Mouse (Mus musculus) lung, embryonic 15.5 days (tissue): ENCODE measurements around the gene Clic1. TPM values are rescaled to one million over a fixed set of nuclear protein-coding genes. Genes with fewer than 3 reads are reported as not detected.
A peak's percentile ranks its signal among the peaks of the same experiment; 100 is the strongest.
"Not testable (repeated sequence)": the region's sequence is repeated elsewhere in the genome, so short reads cannot be mapped to it uniquely, and the experiment has no call there.

Source experiments
- ATAC-seq: fragments of 200-750 bp; cut with Nextera tagmentation; 2 replicates; pipeline ENCODE4 v1.8.0; 2017; ENCODE audit warnings: moderate number of reproducible peaks, borderline replicate concordance; ENCODE audit not compliant: low FRiP score, low TSS enrichment; ENCODE audit errors: extremely low read depth
- H3K27ac ChIP-seq: fragments of 300-500 bp; sonication (generic); 2 replicates; pipeline ENCODE4 v1.5.1; 2015; ENCODE audit warnings: moderate library complexity, mild to moderate bottlenecking, inconsistent platforms
- H3K27me3 ChIP-seq: fragments of 300-500 bp; sonication (generic); 2 replicates; pipeline ENCODE4 v1.6.1; 2015; ENCODE audit warnings: inconsistent platforms
- H3K36me3 ChIP-seq: fragments of 300-500 bp; sonication (generic); 2 replicates; pipeline ENCODE4 v1.6.1; 2015; ENCODE audit warnings: inconsistent platforms
- H3K4me1 ChIP-seq: fragments of 300-500 bp; sonication (generic); 2 replicates; pipeline ENCODE4 v1.6.1; 2015; ENCODE audit warnings: inconsistent platforms
- H3K4me2 ChIP-seq: fragments of 300-500 bp; sonication (generic); 2 replicates; pipeline ENCODE4 v1.6.1; 2015; ENCODE audit warnings: inconsistent platforms, mild to moderate bottlenecking, moderate library complexity
- H3K4me3 ChIP-seq: fragments of 300-500 bp; sonication (generic); 2 replicates; pipeline ENCODE4 v1.5.1; 2015; ENCODE audit warnings: mild to moderate bottlenecking, inconsistent platforms
- H3K9ac ChIP-seq: fragments of 300-500 bp; sonication (generic); 2 replicates; pipeline ENCODE4 v1.6.1; 2015; ENCODE audit warnings: inconsistent platforms
- H3K9me3 ChIP-seq: fragments of 300-500 bp; sonication (generic); 2 replicates; pipeline ENCODE4 v1.6.1; 2016; ENCODE audit warnings: inconsistent platforms
- WGBS: fragments of 180-500 bp; shearing (Covaris S2); methylation state at CpG from one replicate; pipeline ENCODE4 v1.1.7; 2015; 5-methylcytosine and 5-hydroxymethylcytosine counted together
- polyA plus RNA-seq: library from polyadenylated mRNA; unstranded; fragments of >200 nt; fragmentation: Nextera tagmentation; extraction: Ambion mirVana; gene quantifications from 2 replicates; pipeline ENCODE4 v1.2.1, GENCODE M21; 2015

Clic1 gene
- polyA plus RNA-seq, result 283 and 300 TPM in 2 replicates

GRCm38 (mm10) chr17:35049561-35050016, at the start of gene Clic1:
TSS of gene Clic1 (plus strand) at chr17:35049966.
- Histone ChIP-seq H3K4me1 (peaks cover 59% of the 10 kb centered on the region), H3K36me3 (peaks cover 23% of the 10 kb centered on the region), H3K4me3 (peak within 1 kb of the TSS; percentile 71), H3K9me3 (no peaks in the 10 kb centered on the region), H3K27ac (peak within 1 kb of the TSS; percentile 99), H3K4me2 (peak within 1 kb of the TSS; percentile 94), H3K9ac (peak within 1 kb of the TSS; percentile 95), H3K27me3 (no peaks in the 10 kb centered on the region)
- 1% methylated on average over 11 of the region's 11 CpGs for WGBS
- peak; percentile 32 for ATAC-seq

- Histone ChIP-seq H3K27me3 (no peaks in the 10 kb centered on the region), H3K4me2 (peak within 1 kb of the TSS; percentile 85), H3K4me3 (peak within 1 kb of the TSS; percentile 62), H3K9me3 (no peaks in the 10 kb centered on the region), H3K27ac (peak within 1 kb of the TSS; percentile 96), H3K4me1 (peaks cover 50% of the 10 kb centered on the region), H3K9ac (peak within 1 kb of the TSS; percentile 77), H3K36me3 (peaks cover 48% of the 10 kb centered on the region)
- ATAC-seq, result peak; percentile 92
- WGBS, result under 1% methylated on average over 83 of the region's 83 CpGs
These were observed 48.9 kb upstream of the Clic1 start, which contains the start of gene Vars for GRCm38 (mm10) chr17:35000717-35001451. TSS of gene Vars (plus strand) at chr17:35000987.

GRCm38 (mm10) chr17:35001452-35002152, 48.2 kb upstream of the Clic1 start:
- Histone ChIP-seq H3K4me3 (peak overlapping the region; percentile 62), H3K4me2 (peak overlapping the region; percentile 85), H3K4me1 (peaks cover 50% of the 10 kb centered on the region), H3K27ac (peak overlapping the region; percentile 96), H3K9ac (peak overlapping the region; percentile 77), H3K9me3 (no peaks in the 10 kb centered on the region), H3K36me3 (peaks cover 49% of the 10 kb centered on the region), H3K27me3 (no peaks in the 10 kb centered on the region)
- WGBS, result under 1% methylated on average over 35 of the region's 35 CpGs
- ATAC-seq, result no peak

- Histone ChIP-seq H3K4me3 (peak overlapping the region; percentile 62), H3K9ac (peak overlapping the region; percentile 77), H3K4me2 (peak overlapping the region; percentile 85), H3K27me3 (no peaks in the 10 kb centered on the region), H3K36me3 (peaks cover 49% of the 10 kb centered on the region), H3K4me1 (peaks cover 44% of the 10 kb centered on the region), H3K9me3 (no peaks in the 10 kb centered on the region), H3K27ac (peak overlapping the region; percentile 96)
- 4% methylated on average over 12 of the region's 12 CpGs for WGBS
- ATAC-seq, result no peak
These were observed 47.5 kb upstream of the Clic1 start for GRCm38 (mm10) chr17:35002153-35002865.

GRCm38 (mm10) chr17:35003022-35003838, 46.5 kb upstream of the Clic1 start:
- no peak for ATAC-seq
- H3K4me3 ChIP-seq, result peak overlapping the region; percentile 62; the same call in 1 of the 2 replicates
- WGBS, result 44% methylated on average over 9 of the region's 9 CpGs

GRCm38 (mm10) chr17:35004075-35004717, 45.6 kb upstream of the Clic1 start:
- Histone ChIP-seq H3K27me3 (no peaks in the 10 kb centered on the region), H3K9ac (0 out of 2 replicates have a peak overlapping the region, but pooled peaks have one; percentile 1), H3K9me3 (no peaks in the 10 kb centered on the region), H3K27ac (no peak overlapping the region), H3K36me3 (peaks cover 50% of the 10 kb centered on the region), H3K4me1 (peaks cover 25% of the 10 kb centered on the region), H3K4me3 (no peak overlapping the region), H3K4me2 (no peak overlapping the region)
- WGBS, result 91% methylated on average over 17 of the region's 17 CpGs
- ATAC-seq, result no peak

More at GRCm38 (mm10) chr17:35003022-35003838, 46.5 kb upstream of the Clic1 start:
- H3K27ac ChIP-seq, result no peak overlapping the region
- H3K4me2 ChIP-seq, result peak overlapping the region; percentile 85
- peaks cover 49% of the 10 kb centered on the region for H3K36me3 ChIP-seq
- no peaks in the 10 kb centered on the region for H3K27me3 ChIP-seq
- peak overlapping the region; percentile 77 for H3K9ac ChIP-seq
- H3K4me1 ChIP-seq, result peaks cover 35% of the 10 kb centered on the region
- no peaks in the 10 kb centered on the region for H3K9me3 ChIP-seq

- Histone ChIP-seq H3K9me3 (no peaks in the 10 kb centered on the region), H3K9ac (no peak overlapping the region), H3K4me2 (no peak overlapping the region), H3K4me3 (no peak overlapping the region), H3K36me3 (peaks cover 60% of the 10 kb centered on the region), H3K4me1 (peaks cover 16% of the 10 kb centered on the region), H3K27me3 (no peaks in the 10 kb centered on the region), H3K27ac (no peak overlapping the region)
- 91% methylated on average over 10 of the region's 10 CpGs for WGBS
- ATAC-seq, result no peak
These were observed 44.6 kb upstream of the Clic1 start for GRCm38 (mm10) chr17:35005158-35005557.

- ATAC-seq, H3K9ac ChIP-seq, H3K27ac ChIP-seq, H3K27me3 ChIP-seq, H3K4me2 ChIP-seq, H3K9me3 ChIP-seq, H3K4me3 ChIP-seq: not testable (repeated sequence)
- 87% methylated on average over 5 of the region's 5 CpGs for WGBS
- H3K36me3 ChIP-seq, result peaks cover 67% of the 10 kb centered on the region
- peaks cover 16% of the 10 kb centered on the region for H3K4me1 ChIP-seq
These were observed 43.9 kb upstream of the Clic1 start for GRCm38 (mm10) chr17:35005902-35006301.

- no peaks in the 10 kb centered on the region for H3K9me3 ChIP-seq
- no peak overlapping the region for H3K9ac ChIP-seq
- no peak for ATAC-seq
- H3K4me1 ChIP-seq, result peaks cover 11% of the 10 kb centered on the region
- peaks cover 83% of the 10 kb centered on the region for H3K36me3 ChIP-seq
- no peak overlapping the region for H3K4me3 ChIP-seq
- no peak overlapping the region for H3K27ac ChIP-seq
- no peak overlapping the region for H3K4me2 ChIP-seq
- 93% methylated on average over 7 of the region's 7 CpGs for WGBS
- no peaks in the 10 kb centered on the region for H3K27me3 ChIP-seq
These were observed 42.3 kb upstream of the Clic1 start for GRCm38 (mm10) chr17:35007387-35007991.

- no peaks in the 10 kb centered on the region for H3K4me1 ChIP-seq
- no peaks in the 10 kb centered on the region for H3K9me3 ChIP-seq
- no peak overlapping the region for H3K4me3 ChIP-seq
- no peak overlapping the region for H3K27ac ChIP-seq
- no peak overlapping the region for H3K4me2 ChIP-seq
- H3K27me3 ChIP-seq, result no peaks in the 10 kb centered on the region
- no peak for ATAC-seq
- 84% methylated on average over 7 of the region's 7 CpGs for WGBS
- H3K36me3 ChIP-seq, result peaks cover 97% of the 10 kb centered on the region
- H3K9ac ChIP-seq, result no peak overlapping the region
These were observed 40.2 kb upstream of the Clic1 start for GRCm38 (mm10) chr17:35009586-35009985.
